Mouse (Mus musculus) midbrain, embryonic 12.5 days (tissue): Measurements from ENCODE around the gene Sept9. TPM values are rescaled to one million over a fixed set of nuclear protein-coding genes. Genes with fewer than 3 reads are reported as not detected.
A peak's percentile ranks its signal among the peaks of the same experiment; 100 is the strongest.

ENCODE experiments used
- ATAC-seq: fragments of 200-750 bp; cut with Nextera tagmentation; 2 replicates; pipeline ENCODE4 v1.8.0; 2017; ENCODE audit warnings: low read depth, moderate TSS enrichment, moderate library complexity; ENCODE audit not compliant: low FRiP score
- H3K27ac ChIP-seq: fragments of 300-500 bp; sonication (generic); replicated peaks from 2 replicates; pipeline ENCODE4 v1.5.1; 2016; ENCODE audit warnings: mild to moderate bottlenecking
- H3K27me3 ChIP-seq: fragments of 300-500 bp; sonication (generic); 2 replicates; pipeline ENCODE4 v1.6.1; 2016; ENCODE audit warnings: mild to moderate bottlenecking
- H3K36me3 ChIP-seq: fragments of 300-500 bp; sonication (generic); 2 replicates; pipeline ENCODE4 v1.6.1; 2016
- H3K4me1 ChIP-seq: fragments of 300-500 bp; sonication (generic); 2 replicates; pipeline ENCODE4 v1.6.1; 2016
- H3K4me2 ChIP-seq: fragments of 300-500 bp; sonication (generic); replicated peaks from 2 replicates; pipeline ENCODE4 v1.6.1; 2016; ENCODE audit warnings: mild to moderate bottlenecking, moderate library complexity
- H3K4me3 ChIP-seq: fragments of 300-500 bp; sonication (generic); 2 replicates; pipeline ENCODE4 v1.5.1; 2016; ENCODE audit warnings: mild to moderate bottlenecking
- H3K9ac ChIP-seq: fragments of 300-500 bp; sonication (generic); replicated peaks from 2 replicates; pipeline ENCODE4 v1.6.1; 2016; ENCODE audit warnings: mild to moderate bottlenecking, moderate library complexity
- H3K9me3 ChIP-seq: fragments of 300-500 bp; sonication (generic); 2 replicates; pipeline ENCODE4 v1.6.1; 2016; ENCODE audit warnings: mild to moderate bottlenecking
- WGBS: fragments of 180-500 bp; shearing (Covaris S2); methylation state at CpG from one replicate; pipeline ENCODE4 v1.1.7; 2016; 5-methylcytosine and 5-hydroxymethylcytosine counted together
- polyA plus RNA-seq: library from polyadenylated mRNA; unstranded; fragments of >200 nt; fragmentation: Nextera tagmentation; extraction: Ambion mirVana; gene quantifications from 2 replicates; pipeline ENCODE4 v1.2.1, GENCODE M21; 2016

The Sept9 gene
- polyA plus RNA-seq, 1 experiment from 2014 or later = 176 TPM

DNA sequence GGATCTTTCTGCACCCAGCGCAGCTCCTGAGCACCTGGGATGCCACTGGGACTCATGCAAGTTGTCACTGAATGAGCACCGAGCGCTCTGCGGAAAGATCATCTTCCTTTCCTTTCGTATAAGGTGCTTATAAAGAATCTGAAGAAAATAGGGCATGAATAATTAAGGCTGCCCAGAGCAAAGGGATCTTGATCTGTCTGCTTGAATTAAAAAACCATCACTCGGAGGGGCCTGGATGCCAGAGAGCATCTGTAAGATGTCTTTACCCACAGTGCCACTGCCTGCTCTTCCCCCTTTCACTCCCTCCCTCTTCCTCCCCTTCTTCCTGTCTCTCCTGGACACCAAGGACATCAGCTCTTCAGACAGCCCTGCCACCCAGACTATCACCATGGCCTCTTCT is 168.5 kb downstream of the Sept9 start:
- WGBS = 87% methylated on average over 6 of the region's 6 CpGs
- Histone ChIP-seq H3K36me3 (peaks cover under 1% of the 10 kb centered on the region; the same call in 1 of the 2 replicates), H3K27ac (no peak overlapping the region), H3K4me3 (no peak overlapping the region), H3K4me1 (no peaks in the 10 kb centered on the region; the same call in 1 of the 2 replicates), H3K27me3 (no peaks in the 10 kb centered on the region), H3K4me2 (no peak overlapping the region), H3K9ac (no peak overlapping the region), H3K9me3 (no peaks in the 10 kb centered on the region)
- no peak for ATAC-seq

DNA sequence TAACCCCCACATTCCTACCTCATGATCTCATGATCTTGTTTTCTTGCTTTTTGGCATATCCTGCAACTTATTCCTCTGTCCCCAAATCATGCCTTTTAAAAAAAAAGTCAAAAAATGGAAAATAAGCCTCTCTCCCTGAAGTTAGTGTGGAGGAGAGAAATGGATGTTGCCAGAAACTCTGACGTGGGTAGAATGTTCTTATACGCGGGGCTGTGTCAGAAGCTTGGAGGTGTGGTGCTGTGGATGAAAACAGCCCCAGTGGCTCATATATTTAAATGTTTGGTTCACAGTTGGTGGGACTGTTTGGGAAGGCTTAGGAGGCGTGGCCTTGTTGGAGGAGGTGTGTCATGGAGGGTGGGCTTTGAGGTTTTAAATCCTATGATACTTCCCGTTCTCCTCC is 169.9 kb downstream of the Sept9 start:
- no peak for ATAC-seq
- whole genome bisulfite sequencing = 91% methylated on average over 5 of the region's 5 CpGs

DNA sequence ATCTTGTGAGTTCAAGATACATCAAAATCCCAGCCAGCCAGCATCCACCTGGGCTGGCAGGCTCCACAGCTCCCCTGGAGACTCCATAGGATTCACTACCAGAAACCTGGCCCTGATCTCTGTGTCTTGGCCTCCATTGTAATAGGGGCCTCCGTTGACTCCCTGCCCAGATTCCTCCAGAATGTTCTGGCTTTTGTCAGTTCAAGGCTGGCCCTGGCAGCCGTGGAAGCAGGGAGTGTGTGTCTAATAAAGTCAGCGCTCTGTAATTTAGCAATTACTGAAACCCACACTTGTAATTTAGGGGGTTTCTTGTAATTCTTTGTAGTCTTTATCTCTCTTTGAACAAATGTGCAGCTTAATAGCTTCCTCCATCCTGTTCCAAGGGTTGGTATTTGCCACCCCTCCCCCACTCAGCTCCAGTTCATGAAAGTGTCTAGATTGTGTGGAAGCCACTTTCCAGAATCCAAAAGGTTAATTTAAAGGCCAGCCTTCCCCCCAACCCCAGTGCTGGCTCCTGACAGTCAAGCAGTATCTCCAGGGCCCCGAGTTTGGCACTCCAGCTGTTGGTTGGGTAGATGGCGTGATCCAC is 170.9 kb downstream of the Sept9 start:
- Histone ChIP-seq H3K4me3 (no peak overlapping the region), H3K27ac (no peak overlapping the region), H3K4me2 (no peak overlapping the region), H3K9ac (no peak overlapping the region), H3K36me3 (no peaks in the 10 kb centered on the region), H3K4me1 (no peaks in the 10 kb centered on the region; the same call in 1 of the 2 replicates), H3K27me3 (peaks cover 10% of the 10 kb centered on the region; the same call in 1 of the 2 replicates), H3K9me3 (no peaks in the 10 kb centered on the region)
- WGBS = 75% methylated on average over 5 of the region's 5 CpGs
- no peak for ATAC-seq

More for the DNA sequence above, 169.9 kb downstream of the Sept9 start:
- no peaks in the 10 kb centered on the region for H3K36me3 ChIP-seq
- H3K9ac ChIP-seq = no peak overlapping the region
- H3K4me2 ChIP-seq = no peak overlapping the region
- H3K27ac ChIP-seq = no peak overlapping the region
- H3K4me3 ChIP-seq = no peak overlapping the region
- 0 out of 2 replicates have a peak, but pooled peaks cover 4% of the 10 kb centered on the region for H3K27me3 ChIP-seq
- H3K4me1 ChIP-seq = no peaks in the 10 kb centered on the region; the same call in 1 of the 2 replicates
- no peaks in the 10 kb centered on the region for H3K9me3 ChIP-seq

DNA sequence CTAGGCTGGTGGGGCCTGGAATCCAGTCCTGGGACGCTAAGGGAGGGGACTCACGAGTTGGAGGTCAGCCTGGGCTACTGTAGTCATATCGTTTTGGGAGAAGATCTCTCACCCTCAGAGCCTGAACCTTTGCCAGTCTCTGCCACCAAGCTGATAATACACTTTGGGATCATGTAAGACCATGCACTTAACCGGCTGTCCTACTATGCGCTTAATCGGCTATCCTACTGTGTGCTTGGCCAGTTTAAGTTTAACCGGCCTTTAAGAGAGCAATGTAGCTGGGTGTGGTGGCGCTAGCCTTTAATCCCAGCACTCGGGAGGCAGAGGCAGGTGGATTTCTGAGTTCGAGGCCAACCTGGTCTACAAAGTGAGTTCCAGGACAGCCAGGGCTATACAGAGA is 173.1 kb downstream of the Sept9 start:
- Histone ChIP-seq H3K36me3 (no peaks in the 10 kb centered on the region), H3K27ac (no peak overlapping the region), H3K4me2 (no peak overlapping the region), H3K9me3 (no peaks in the 10 kb centered on the region), H3K27me3 (peaks cover 10% of the 10 kb centered on the region; the same call in 1 of the 2 replicates), H3K9ac (no peak overlapping the region), H3K4me3 (no peak overlapping the region), H3K4me1 (no peaks in the 10 kb centered on the region; the same call in 1 of the 2 replicates)
- WGBS = 89% methylated on average over 10 of the region's 10 CpGs
- ATAC-seq = no peak

DNA sequence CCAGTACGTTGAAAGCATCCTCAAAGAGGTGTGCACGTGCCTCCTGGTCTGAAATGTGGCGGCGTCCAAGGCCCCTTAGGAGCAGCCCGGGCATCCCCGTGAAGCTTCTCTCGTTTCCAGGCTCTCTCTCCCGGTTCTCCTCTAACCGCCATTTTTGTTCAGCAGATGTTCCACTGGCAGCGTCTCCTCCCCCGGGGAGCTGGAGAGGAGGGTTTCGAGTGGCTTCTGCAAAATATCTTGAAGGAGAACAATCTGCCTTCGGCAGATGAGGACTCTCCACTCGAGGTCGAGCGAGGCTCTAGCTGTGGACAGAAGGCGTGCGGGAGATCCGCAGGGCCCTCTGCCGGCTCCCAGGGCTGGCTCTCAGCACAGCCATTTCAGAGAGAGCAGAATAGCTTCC is 173.7 kb downstream of the Sept9 start:
- peaks cover 10% of the 10 kb centered on the region; the same call in 1 of the 2 replicates for H3K27me3 ChIP-seq
- H3K27ac ChIP-seq = no peak overlapping the region
- H3K4me2 ChIP-seq = no peak overlapping the region
- ATAC-seq = no peak
- no peak overlapping the region for H3K9ac ChIP-seq
- H3K9me3 ChIP-seq = no peaks in the 10 kb centered on the region
- H3K4me1 ChIP-seq = no peaks in the 10 kb centered on the region; the same call in 1 of the 2 replicates
- H3K36me3 ChIP-seq = no peaks in the 10 kb centered on the region
- H3K4me3 ChIP-seq = no peak overlapping the region
- WGBS = 71% methylated on average over 20 of the region's 20 CpGs

DNA sequence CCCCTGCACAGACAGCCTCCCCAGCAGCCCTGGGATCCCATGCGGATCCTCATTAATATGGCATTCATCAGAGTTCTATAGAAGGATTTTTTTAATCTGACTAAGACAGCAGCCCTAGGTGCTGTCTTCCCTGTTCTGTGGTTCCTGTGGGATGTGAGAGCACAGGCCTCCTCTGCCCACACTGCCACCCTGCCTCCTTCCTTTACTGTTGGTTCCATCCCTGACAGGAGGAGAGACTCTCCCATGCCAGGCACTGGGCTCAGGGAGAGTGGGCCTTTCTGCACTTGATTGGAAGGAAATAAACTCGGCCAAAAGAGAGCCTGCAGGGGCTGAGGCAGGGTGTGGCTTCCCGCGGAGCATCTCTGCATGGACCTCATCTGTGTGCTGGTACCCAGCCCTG is 174.4 kb downstream of the Sept9 start:
- Histone ChIP-seq H3K4me3 (no peak overlapping the region), H3K9me3 (no peaks in the 10 kb centered on the region), H3K36me3 (no peaks in the 10 kb centered on the region), H3K27me3 (peaks cover 10% of the 10 kb centered on the region; the same call in 1 of the 2 replicates), H3K9ac (no peak overlapping the region), H3K4me1 (no peaks in the 10 kb centered on the region; the same call in 1 of the 2 replicates), H3K4me2 (no peak overlapping the region), H3K27ac (no peak overlapping the region)
- ATAC-seq = no peak
- WGBS = 34% methylated on average over 4 of the region's 4 CpGs

DNA sequence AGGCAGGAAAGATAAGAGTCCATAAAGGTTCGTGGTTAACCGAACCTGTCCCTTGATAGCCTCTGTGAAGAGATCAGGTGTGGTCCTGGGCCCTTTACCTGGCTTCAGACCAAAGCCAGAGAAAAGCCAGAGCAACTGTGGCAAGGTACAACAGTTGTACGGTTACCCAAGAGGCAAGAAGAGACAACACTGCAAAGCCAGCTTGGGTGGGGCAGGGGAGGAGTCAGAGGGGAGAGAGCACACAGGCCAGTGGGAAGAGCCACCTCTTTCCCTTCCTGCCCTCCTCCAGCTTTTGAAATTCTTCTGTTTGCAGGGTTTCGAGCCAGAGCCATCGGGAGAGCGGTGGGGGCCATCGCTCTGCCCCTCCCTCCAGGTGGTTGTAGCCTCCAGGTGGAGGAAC is 174.8 kb downstream of the Sept9 start:
- Histone ChIP-seq H3K36me3 (no peaks in the 10 kb centered on the region), H3K9me3 (no peaks in the 10 kb centered on the region), H3K27ac (no peak overlapping the region), H3K4me2 (no peak overlapping the region), H3K9ac (no peak overlapping the region), H3K4me1 (no peaks in the 10 kb centered on the region; the same call in 1 of the 2 replicates), H3K27me3 (peaks cover 10% of the 10 kb centered on the region; the same call in 1 of the 2 replicates), H3K4me3 (no peak overlapping the region)
- WGBS = 57% methylated on average over 7 of the region's 7 CpGs
- no peak for ATAC-seq

DNA sequence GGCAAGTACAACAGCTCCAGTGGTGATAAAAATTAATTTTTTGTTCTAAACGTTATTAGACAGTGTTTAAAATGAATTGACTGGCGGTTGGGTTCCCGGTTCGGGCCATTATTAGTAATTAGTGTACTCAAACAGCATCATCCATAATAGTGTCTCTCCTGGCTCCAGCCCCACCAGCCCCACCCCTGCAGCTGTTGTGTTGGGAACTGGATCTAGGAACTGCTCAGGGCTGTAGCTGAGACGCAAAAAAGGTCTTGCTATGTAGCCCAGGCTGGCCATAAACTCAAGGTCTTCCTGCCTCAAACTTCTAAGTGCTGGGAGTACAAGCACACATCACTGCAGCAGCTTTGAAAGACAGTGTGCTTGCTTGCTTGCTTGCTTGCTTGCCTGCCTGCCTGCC is 180.3 kb downstream of the Sept9 start:
- Histone ChIP-seq H3K4me2 (no peak overlapping the region), H3K9me3 (no peaks in the 10 kb centered on the region), H3K36me3 (no peaks in the 10 kb centered on the region), H3K27me3 (peaks cover 34% of the 10 kb centered on the region), H3K27ac (no peak overlapping the region), H3K4me3 (no peak overlapping the region), H3K9ac (no peak overlapping the region), H3K4me1 (peaks cover 7% of the 10 kb centered on the region)
- no peak for ATAC-seq
- WGBS = 88% methylated on average over 5 of the region's 5 CpGs

DNA sequence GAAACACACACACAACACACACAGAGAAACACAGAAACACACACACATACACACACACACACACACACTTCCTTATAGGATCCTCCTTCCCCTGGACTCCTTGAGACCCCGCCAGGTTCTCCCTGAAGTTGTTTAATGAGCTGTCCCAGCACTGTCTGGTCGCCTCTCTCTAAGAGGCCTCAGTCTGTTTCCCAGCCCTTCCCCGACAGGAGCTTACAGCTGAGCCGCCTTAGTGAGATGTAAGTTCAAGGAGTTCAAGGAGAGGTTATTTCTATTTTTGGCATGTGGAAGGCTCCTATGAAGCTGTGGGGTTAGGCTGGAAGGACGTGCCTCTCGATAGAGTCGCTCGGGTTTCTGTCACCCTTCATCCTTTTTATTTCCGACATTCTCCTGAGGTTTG is 184.8 kb downstream of the Sept9 start:
- ATAC-seq = no peak
- Histone ChIP-seq H3K4me2 (no peak overlapping the region), H3K9me3 (no peaks in the 10 kb centered on the region), H3K4me3 (no peak overlapping the region), H3K27ac (no peak overlapping the region), H3K9ac (no peak overlapping the region), H3K27me3 (peaks cover 61% of the 10 kb centered on the region), H3K36me3 (no peaks in the 10 kb centered on the region), H3K4me1 (peaks cover 20% of the 10 kb centered on the region)
- WGBS = 27% methylated on average over 9 of the region's 9 CpGs

DNA sequence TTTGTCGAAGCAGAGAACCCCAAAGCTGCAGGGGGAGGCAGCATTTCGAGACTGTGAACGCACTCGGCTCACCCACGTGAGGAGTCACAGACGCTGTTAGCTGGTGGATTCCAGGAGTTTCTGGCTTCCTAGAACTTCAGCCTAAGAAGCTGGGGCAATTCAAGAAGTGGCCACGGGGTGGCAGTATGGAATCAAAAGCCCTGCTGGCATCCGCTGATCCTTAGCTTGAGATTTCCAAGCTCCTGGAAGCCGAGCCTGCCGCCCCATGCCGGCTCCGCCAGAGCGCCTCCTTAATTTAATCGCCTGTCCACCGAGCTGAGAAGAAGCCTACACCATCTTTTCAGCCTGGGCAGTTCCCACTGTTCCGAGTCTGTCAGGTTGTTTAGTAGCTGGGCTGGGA is 185.4 kb downstream of the Sept9 start:
- Histone ChIP-seq H3K9ac (no peak overlapping the region), H3K4me1 (peaks cover 20% of the 10 kb centered on the region), H3K9me3 (no peaks in the 10 kb centered on the region), H3K27me3 (peaks cover 60% of the 10 kb centered on the region), H3K4me2 (no peak overlapping the region), H3K27ac (no peak overlapping the region), H3K4me3 (no peak overlapping the region), H3K36me3 (no peaks in the 10 kb centered on the region)
- WGBS = 1% methylated on average over 16 of the region's 16 CpGs
- ATAC-seq = peak; percentile 74

DNA sequence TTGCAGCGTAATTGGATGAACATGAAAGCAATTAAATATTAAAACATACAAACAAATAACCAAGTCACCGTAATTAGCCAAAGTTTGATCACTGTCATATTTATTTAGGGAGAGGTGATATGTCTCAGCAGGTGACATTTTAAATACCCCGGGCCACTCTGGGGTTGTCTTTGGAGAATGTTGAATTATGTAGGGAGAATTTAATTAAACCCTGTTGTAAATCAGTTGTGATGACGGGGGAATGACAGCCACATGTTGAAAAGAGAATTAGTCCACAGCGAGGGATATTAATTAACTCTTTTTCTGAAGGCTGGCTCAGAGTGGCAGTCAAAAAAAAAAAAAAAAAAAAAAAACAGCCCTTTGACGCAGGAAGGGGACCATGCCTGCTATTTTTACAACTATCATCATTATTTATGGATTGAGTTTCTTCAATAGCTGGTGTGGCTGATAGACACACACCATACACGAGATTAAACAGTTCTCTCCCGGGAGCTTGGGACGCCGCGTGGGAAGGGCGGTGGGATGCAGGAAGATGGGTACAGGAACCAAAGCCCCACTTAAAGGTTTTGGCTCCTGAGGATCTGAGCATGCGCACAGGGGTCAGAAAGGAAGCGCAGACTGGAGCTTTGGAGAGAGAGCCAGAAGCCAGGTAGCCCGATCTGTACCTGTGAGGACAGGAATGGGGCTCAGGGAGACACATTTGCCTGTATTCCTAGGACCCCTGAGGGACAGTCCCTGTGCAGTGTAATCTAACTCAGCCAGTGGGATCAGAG is 186.1 kb downstream of the Sept9 start:
- H3K4me3 ChIP-seq = no peak overlapping the region
- ATAC-seq = 0 out of 2 replicates have a peak, but pooled peaks have one; percentile 34
- H3K9me3 ChIP-seq = no peaks in the 10 kb centered on the region
- peaks cover 20% of the 10 kb centered on the region for H3K4me1 ChIP-seq
- no peak overlapping the region for H3K4me2 ChIP-seq
- H3K9ac ChIP-seq = no peak overlapping the region
- no peaks in the 10 kb centered on the region for H3K36me3 ChIP-seq
- peaks cover 57% of the 10 kb centered on the region for H3K27me3 ChIP-seq
- H3K27ac ChIP-seq = no peak overlapping the region
- WGBS = 51% methylated on average over 15 of the region's 15 CpGs

DNA sequence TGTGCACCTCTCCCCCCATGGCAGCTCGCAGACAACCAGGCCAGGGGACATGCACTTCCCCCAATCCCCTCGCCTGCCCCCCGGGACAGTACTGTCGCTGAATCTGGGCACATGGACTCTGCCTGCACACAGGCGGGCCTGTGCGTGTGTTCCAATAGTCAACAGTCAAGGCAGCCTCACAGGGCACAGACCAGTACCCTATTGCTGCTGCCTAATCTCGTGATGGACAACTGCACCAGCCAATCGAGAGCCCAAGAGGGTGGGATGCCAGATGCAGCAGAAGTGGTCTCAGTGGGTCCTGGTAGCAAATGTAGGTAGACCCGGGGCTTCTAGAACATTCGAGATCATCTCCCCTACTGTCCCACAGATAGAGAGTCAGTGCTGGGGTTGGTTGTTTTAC is 187.8 kb downstream of the Sept9 start:
- no peak for ATAC-seq
- Histone ChIP-seq H3K27me3 (peaks cover 50% of the 10 kb centered on the region), H3K9ac (no peak overlapping the region)

More for the DNA sequence above, 187.8 kb downstream of the Sept9 start:
- H3K9me3 ChIP-seq = no peaks in the 10 kb centered on the region
- no peaks in the 10 kb centered on the region for H3K36me3 ChIP-seq
- WGBS = 77% methylated on average over 10 of the region's 10 CpGs
- H3K27ac ChIP-seq = no peak overlapping the region
- no peak overlapping the region for H3K4me2 ChIP-seq
- no peak overlapping the region for H3K4me3 ChIP-seq
- peaks cover 20% of the 10 kb centered on the region for H3K4me1 ChIP-seq
